Mouse (Mus musculus) adrenal gland, postnatal 14 days (tissue): ENCODE data around the gene Cadm3. TPM values are rescaled to one million over a fixed set of nuclear protein-coding genes. Genes with fewer than 3 reads are reported as not detected.
"Not testable (repeated sequence)": the region's sequence is repeated elsewhere in the genome, so short reads cannot be mapped to it uniquely, and the experiment has no call there.

Experiments used
- DNase-seq: peaks from one replicate; pipeline ENCODE4 v3.0.0; 2021; ENCODE audit warnings: mixed read lengths
- total RNA-seq: library from RNA; stranded (reverse); gene quantifications from 2 replicates; pipeline ENCODE4 v1.2.3, GENCODE M21; 2021

The Cadm3 gene
- total RNA-seq, 1 experiment from 2014 or later = 9.7 TPM

DNA sequence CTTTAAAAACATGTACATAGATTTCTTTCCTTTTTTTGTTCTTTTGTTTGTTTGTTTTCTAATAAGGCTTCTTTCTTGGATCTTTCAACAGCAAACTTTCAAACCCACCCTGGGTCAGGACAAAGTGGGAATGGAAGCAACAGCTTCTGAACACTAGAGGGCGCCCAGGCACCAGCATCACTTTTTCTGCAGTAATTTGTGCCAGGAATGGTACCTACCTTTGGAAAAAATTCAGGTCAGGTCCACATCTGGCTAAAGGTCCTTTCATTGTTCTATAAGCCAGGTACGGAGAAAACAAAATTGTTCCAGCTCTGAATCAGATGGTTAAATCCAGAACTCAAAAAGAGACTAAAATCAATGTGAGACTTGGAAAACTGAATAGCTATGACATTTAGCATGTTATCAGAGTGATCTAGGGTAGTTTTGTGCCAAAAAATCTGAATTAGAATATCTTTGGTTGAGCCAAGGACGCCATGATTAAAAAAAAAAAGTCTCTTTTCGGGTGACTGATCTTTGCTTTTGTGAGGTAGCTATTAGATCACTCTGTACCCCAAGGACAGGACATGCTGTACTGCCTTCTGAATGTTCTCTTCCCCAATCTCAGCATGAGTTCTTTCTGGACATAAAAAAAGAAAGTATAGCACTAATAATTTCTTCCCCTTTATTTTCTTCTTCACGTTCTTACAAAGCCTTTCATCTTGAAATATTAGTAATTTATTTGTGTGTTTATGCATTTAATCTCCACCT lies 43.5 kb downstream of the Cadm3 start:
- peak; percentile 55 for DNase-seq

DNA sequence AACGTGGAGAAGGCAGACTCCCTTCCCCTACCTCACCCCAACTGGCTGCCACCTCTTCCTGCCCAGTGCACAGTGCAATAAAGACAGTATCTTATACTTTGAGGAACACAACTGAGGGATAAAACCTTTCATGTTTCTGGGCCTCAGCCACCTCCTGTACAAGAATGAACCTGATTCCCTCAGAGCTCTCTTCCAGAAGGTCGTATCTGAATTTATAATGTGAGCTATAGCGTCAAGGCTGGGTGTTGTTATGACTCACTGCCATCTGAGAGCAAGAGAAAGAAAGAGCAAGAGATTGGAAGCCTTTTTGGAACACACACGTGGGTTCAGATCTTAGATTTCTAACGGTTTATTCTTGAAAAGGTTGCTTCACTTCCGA lies 45.3 kb downstream of the Cadm3 start:
- no peak for DNase-seq

DNA sequence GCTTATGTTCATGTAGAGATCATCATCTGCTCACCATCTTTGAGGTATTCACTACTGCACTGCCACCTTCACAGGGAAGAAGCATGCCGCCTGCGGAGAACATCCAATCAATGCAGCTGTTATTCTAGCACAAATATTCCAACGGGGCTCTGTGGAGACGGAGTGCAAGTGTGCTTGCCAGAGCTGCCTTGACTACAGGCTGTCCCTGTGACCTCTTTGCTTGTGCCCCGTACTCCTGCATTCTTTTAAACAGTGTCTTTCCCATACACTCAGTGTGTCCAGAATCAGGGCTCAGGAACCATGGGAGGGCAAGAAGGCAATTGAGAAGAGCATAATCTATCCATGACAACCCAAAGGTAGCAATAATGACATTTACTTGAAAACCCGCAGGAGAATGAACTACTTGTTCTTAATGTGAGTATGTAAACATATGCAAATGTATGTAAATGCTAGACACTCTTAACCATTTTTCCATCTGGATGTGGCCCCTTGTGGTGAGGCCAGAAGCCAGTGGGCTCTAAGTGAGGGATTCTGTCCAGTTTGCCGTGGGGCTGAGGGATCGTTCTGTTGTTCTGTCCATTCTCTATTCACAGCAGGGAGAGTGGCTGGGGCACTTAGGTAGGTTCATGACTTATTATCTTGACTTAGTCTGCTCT lies 45.8 kb downstream of the Cadm3 start:
- DNase-seq = no peak

DNA sequence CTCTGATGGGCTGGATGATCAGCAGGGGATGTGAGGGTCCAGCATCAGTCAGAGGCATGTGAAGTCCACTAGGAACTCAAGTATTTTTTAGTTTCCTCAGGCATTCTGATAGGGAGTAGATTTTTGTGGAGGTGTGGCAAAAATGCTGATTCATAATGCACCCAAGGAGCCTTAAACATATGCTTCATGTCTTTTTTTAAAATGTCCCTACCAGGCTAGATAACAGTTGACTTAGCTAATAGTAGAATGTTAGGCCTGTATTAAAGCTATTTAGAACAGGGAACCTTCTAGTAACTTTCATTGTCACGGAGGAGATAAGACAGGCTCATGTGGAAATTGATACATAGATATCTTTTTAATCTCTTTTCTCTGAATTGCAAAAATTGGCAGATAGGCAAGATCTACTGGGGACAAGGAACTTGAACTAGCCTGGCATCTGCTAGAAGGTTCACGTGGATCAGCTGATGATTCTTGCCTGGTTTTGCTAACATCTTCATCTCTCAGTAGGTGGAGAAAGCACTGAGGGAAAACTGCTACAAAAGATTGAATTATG lies 49.5 kb downstream of the Cadm3 start:
- no peak for DNase-seq

GRCm38 (mm10) chr1:173315725-173316124 lies 51.8 kb downstream of the Cadm3 start:
- DNase-seq = no peak

DNA sequence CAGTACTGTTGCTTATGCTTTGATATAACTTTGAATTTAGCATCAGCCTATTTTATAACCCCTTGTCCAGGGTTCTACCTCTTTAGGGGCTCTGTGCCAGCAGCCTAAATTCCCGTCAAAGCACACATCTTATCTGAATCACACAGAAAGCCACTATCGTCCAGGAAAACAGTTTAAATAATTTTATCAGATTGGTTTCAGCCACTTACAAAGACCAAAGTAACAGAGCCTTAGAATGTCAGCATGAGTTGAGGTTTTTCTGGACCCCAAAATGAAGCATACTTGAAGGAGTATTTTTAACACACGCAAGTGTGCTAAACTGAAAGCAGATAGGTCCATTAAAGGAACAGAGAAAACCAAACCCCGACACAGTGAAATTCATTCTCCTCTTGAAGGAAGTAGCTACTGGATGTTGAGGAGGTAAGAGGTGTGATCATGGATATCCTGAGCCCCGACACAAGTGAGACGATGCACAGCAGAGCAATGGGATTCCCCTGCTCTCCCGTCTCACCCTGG lies 53.9 kb downstream of the Cadm3 start:
- not testable (repeated sequence) for DNase-seq

DNA sequence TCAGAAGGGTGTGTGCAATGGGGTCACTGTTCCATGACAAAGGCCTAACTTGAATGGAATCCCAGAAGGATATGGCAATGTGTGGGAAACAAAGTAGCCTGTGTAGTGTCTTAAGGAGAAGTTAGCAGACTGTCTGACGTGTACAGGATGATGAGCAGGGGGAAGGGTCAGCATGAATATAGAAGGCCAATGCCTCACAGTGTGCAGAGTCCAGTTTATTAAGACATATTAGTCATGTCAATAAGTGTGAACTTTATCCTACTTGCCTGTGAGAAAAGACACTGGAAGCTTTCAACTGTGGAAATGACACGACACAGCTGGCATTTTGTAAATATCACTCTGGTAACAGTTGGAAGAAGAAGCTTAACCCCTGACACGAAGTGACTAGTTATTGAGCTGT lies 64.7 kb downstream of the Cadm3 start:
- not testable (repeated sequence) for DNase-seq

Other genes starting within 250 kb of the Cadm3 start
- gene Olfr1408, start 230.3 kb downstream of the Cadm3 start, total RNA-seq = not detected in 2 replicates
- gene Olfr1406, start 177.1 kb downstream of the Cadm3 start, total RNA-seq = not detected in 2 replicates
- not detected in 2 replicates for gene Olfr218, start 169.9 kb downstream of the Cadm3 start, total RNA-seq
- gene Olfr1404, start 155.3 kb downstream of the Cadm3 start, total RNA-seq = not detected in 2 replicates
- gene Fcer1a, start 140.5 kb downstream of the Cadm3 start, total RNA-seq = not detected in 2 replicates
- not detected in 2 replicates for gene Olfr418, start 101.7 kb downstream of the Cadm3 start, total RNA-seq
- gene Mptx2, start 89.9 kb downstream of the Cadm3 start, total RNA-seq = not detected in 2 replicates
- gene Ackr1, start 33.9 kb downstream of the Cadm3 start, total RNA-seq = 2.8 and 6.0 TPM in 2 replicates
- 0.37 and 3.0 TPM in 2 replicates for gene Aim2, start 16.8 kb downstream of the Cadm3 start, total RNA-seq
- gene Ifi206, start 123.3 kb upstream of the Cadm3 start, total RNA-seq = 0.19 and 2.7 TPM in 2 replicates
- gene Ifi214, start 168.3 kb upstream of the Cadm3 start, total RNA-seq = 0.22 and 1.4 TPM in 2 replicates
- 0.11 and 3.6 TPM in 2 replicates for gene Ifi213, start 231.6 kb upstream of the Cadm3 start, total RNA-seq